Mouse (Mus musculus) kidney, adult 2 months (tissue): ENCODE results near the gene Zfp526. TPM values are rescaled to one million over a fixed set of nuclear protein-coding genes. Genes with fewer than 3 reads are reported as not detected.
A peak's percentile ranks its signal among the peaks of the same experiment; 100 is the strongest.

Source experiments
- DNase-seq: peaks from one replicate; pipeline ENCODE4 v3.0.0; 2021
- H3K27ac ChIP-seq: fragments of 200-500 bp; 2 replicates; pipeline ENCODE4 v1.5.1; 2012; ENCODE audit warnings: low read depth, low read length, control low read depth, inconsistent platforms; ENCODE audit not compliant: insufficient read depth
- H3K27me3 ChIP-seq: fragments of 200-500 bp; replicated peaks from 2 replicates; pipeline ENCODE4 v1.6.1; 2012; ENCODE audit warnings: mild to moderate bottlenecking, moderate library complexity, low read length, inconsistent platforms; ENCODE audit not compliant: control insufficient read depth, insufficient read depth
- H3K36me3 ChIP-seq: fragments of 200-500 bp; 2 replicates; pipeline ENCODE4 v1.6.1; 2012; ENCODE audit warnings: mild to moderate bottlenecking, moderate library complexity, low read length, inconsistent platforms; ENCODE audit not compliant: control insufficient read depth, insufficient read depth
- H3K4me1 ChIP-seq: fragments of 200-500 bp; 2 replicates; pipeline ENCODE4 v1.6.1; 2011; ENCODE audit warnings: low read length; ENCODE audit not compliant: control insufficient read depth, insufficient read depth
- H3K4me3 ChIP-seq: fragments of 200-500 bp; 2 replicates; pipeline ENCODE4 v1.5.1; 2011; ENCODE audit warnings: mild to moderate bottlenecking, low read depth, low read length, control low read depth; ENCODE audit not compliant: insufficient read depth
- CTCF ChIP-seq: fragments of 200-500 bp; conservative IDR thresholded peaks from 2 replicates; pipeline ENCODE4 v1.5.1; 2011; ENCODE audit warnings: low read depth, mild to moderate bottlenecking, control low read depth, low read length, moderate library complexity, mixed read lengths; ENCODE audit not compliant: insufficient read depth, insufficient read length
- POLR2A ChIP-seq: fragments of 200-500 bp; IDR thresholded peaks from one replicate; pipeline ENCODE4 v1.6.1; 2011; ENCODE audit warnings: low read depth, low read length, control low read depth
- WGBS: fragments of 180-500 bp; shearing (Covaris S2); methylation state at CpG from one replicate; pipeline ENCODE4 v1.1.7; 2018; 5-methylcytosine and 5-hydroxymethylcytosine counted together
- polyA plus RNA-seq: library from polyadenylated mRNA; depleted of rRNA; stranded (reverse); fragments of >200 nt; gene quantifications from 2 replicates; pipeline ENCODE4 v1.2.3, GENCODE M21; 2012

Zfp526 gene
- polyA plus RNA-seq, 1 experiment = 8.9 TPM

- no peak for DNase-seq
- Histone ChIP-seq H3K27ac (no peak overlapping the region), H3K4me3 (no peak overlapping the region), H3K27me3 (peaks cover 3% of the 10 kb centered on the region; the same call in 1 of the 2 replicates), H3K36me3 (no peaks in the 10 kb centered on the region), H3K4me1 (no peaks in the 10 kb centered on the region)
- WGBS = 5% methylated on average over 6 of the region's 6 CpGs
- no peak for TF ChIP-seq POLR2A
- no peak for TF ChIP-seq CTCF
These were observed 40.7 kb upstream of the Zfp526 start for GRCm38 (mm10) chr7:25180512-25180911.

- WGBS = 1% methylated on average over 15 of the region's 15 CpGs
- Histone ChIP-seq H3K27me3 (peaks cover 3% of the 10 kb centered on the region; the same call in 1 of the 2 replicates), H3K4me1 (no peaks in the 10 kb centered on the region), H3K4me3 (no peak overlapping the region), H3K36me3 (no peaks in the 10 kb centered on the region), H3K27ac (no peak overlapping the region)
- peak; percentile 21 for DNase-seq
- TF ChIP-seq POLR2A = no peak
- peak; percentile 56 for TF ChIP-seq CTCF
These were observed 39.9 kb upstream of the Zfp526 start for GRCm38 (mm10) chr7:25181331-25181790.

GRCm38 (mm10) chr7:25181814-25182213 is 39.4 kb upstream of the Zfp526 start:
- no peak overlapping the region for H3K4me3 ChIP-seq
- no peaks in the 10 kb centered on the region for H3K36me3 ChIP-seq
- WGBS = 6% methylated on average over 21 of the region's 21 CpGs
- DNase-seq = no peak
- H3K27me3 ChIP-seq = peaks cover 3% of the 10 kb centered on the region; the same call in 1 of the 2 replicates
- H3K27ac ChIP-seq = no peak overlapping the region
- H3K4me1 ChIP-seq = no peaks in the 10 kb centered on the region
- TF ChIP-seq POLR2A (no peak), CTCF (no peak)

- TF ChIP-seq POLR2A (no peak), CTCF (no peak)
- Histone ChIP-seq H3K36me3 (no peaks in the 10 kb centered on the region), H3K4me1 (no peaks in the 10 kb centered on the region), H3K27me3 (peaks cover 3% of the 10 kb centered on the region; the same call in 1 of the 2 replicates), H3K27ac (no peak overlapping the region), H3K4me3 (no peak overlapping the region)
- no peak for DNase-seq
- 70% methylated on average over 6 of the region's 6 CpGs for whole genome bisulfite sequencing
These were observed 37.1 kb upstream of the Zfp526 start for GRCm38 (mm10) chr7:25184091-25184490.

GRCm38 (mm10) chr7:25187662-25188650 is 33.3 kb upstream of the Zfp526 start:
- H3K36me3 ChIP-seq = no peaks in the 10 kb centered on the region
- no peaks in the 10 kb centered on the region for H3K4me1 ChIP-seq
- H3K27me3 ChIP-seq = no peaks in the 10 kb centered on the region
- DNase-seq = peak; percentile 85
- TF ChIP-seq POLR2A = no peak
- peak; percentile 95 for TF ChIP-seq CTCF
- H3K4me3 ChIP-seq = no peak overlapping the region
- H3K27ac ChIP-seq = no peak overlapping the region
- WGBS = 26% methylated on average over 21 of the region's 21 CpGs

GRCm38 (mm10) chr7:25190806-25191205 is 30.4 kb upstream of the Zfp526 start:
- no peak for DNase-seq
- no peak overlapping the region for H3K4me3 ChIP-seq
- no peaks in the 10 kb centered on the region for H3K36me3 ChIP-seq
- no peaks in the 10 kb centered on the region for H3K4me1 ChIP-seq
- 79% methylated on average over 11 of the region's 11 CpGs for WGBS
- H3K27me3 ChIP-seq = no peaks in the 10 kb centered on the region
- H3K27ac ChIP-seq = no peak overlapping the region
- TF ChIP-seq POLR2A (no peak), CTCF (no peak)

- DNase-seq = no peak
- H3K27ac ChIP-seq = no peak overlapping the region
- TF ChIP-seq CTCF = no peak
- no peak for TF ChIP-seq POLR2A
- no peaks in the 10 kb centered on the region for H3K36me3 ChIP-seq
- no peaks in the 10 kb centered on the region for H3K27me3 ChIP-seq
- WGBS = 79% methylated on average over 8 of the region's 8 CpGs
- H3K4me1 ChIP-seq = no peaks in the 10 kb centered on the region
- H3K4me3 ChIP-seq = no peak overlapping the region
These were observed 29.1 kb upstream of the Zfp526 start for GRCm38 (mm10) chr7:25192110-25192509.
